In the genomic region with DNA sequence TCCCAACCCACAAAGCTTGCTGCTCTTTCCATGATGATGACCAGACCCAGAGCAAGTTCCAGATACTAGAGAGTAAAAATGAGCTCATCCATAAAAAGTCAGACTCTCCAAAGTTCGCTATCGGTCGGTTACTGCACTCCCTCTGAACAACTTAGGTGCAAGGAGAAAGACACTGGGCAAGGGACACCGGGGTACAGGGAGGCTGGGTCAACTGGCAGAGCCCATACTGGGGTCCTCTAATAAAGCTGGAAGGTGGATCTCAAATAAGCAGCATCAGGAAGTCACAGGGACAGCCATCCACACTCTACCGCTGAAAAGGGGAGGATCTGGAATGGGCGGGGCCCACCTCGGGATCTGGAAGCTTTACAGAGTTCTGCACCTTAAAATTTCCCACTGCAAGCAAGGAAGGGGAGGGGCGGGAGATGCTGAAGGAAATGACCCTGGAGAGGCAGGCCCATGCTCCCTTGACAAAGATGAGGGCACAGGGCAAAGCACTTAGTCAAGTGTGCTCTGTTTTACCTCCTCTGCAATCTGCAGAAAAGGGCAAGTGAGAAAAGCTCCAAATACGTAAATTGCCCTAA, we compare ENCODE assay signal across 9 mouse cellular contexts. TPM values are rescaled to one million over a fixed set of nuclear protein-coding genes. Genes with fewer than 3 reads are reported as not detected.
DNase-seq lines count a peak whose midpoint lies in the region; ATAC-seq and TF ChIP-seq lines count a peak whose summit lies in the region.
"Had no signal": no experiment of that assay in that cellular context is flagged by ENCODE, and none has a peak within 500 bp of the region (broad histone marks: within the 10 kb centered on the region; RNA-seq: fewer than 3 reads in every experiment).

No protein-coding gene starts in this region.

- H3K27ac ChIP-seq in left cerebral cortex, adult 2 months, result no peak overlapping the region
- H3K27ac ChIP-seq in heart, embryonic 15.5 days, result no peak overlapping the region
- H3K27ac ChIP-seq in small intestine, adult 2 months (ENCODE audit: insufficient read depth, low read depth, low read length), result no peak overlapping the region

- peak overlapping the region; percentile 91 for H3K9ac ChIP-seq in heart, embryonic 15.5 days

- ATAC-seq in heart, embryonic 15.5 days (replicated peaks; ENCODE audit: insufficient number of reproducible peaks, insufficient read depth, low FRiP score, low read depth), result no peak

- DNase-seq in left cerebral cortex, adult 2 months (ENCODE audit: extremely low spot score in 1 of 2, low spot score in 2 of 2), result no peak
- DNase-seq in left cerebral cortex, postnatal 25 days (ENCODE audit: low spot score in 2 of 2), result no peak
- peak; percentile 62 to 73 for DNase-seq in kidney, postnatal 25 days
- no peak for DNase-seq in urinary bladder, postnatal 10 days (ENCODE audit: low spot score)
- DNase-seq in gastrocnemius, postnatal 14 days, result no peak
- no peak for DNase-seq in layer of hippocampus, postnatal 14 days (ENCODE audit: low spot score in 2 of 2)

- no peaks in the 10 kb centered on the region for H3K9me3 ChIP-seq in heart, embryonic 15.5 days (replicated peaks)

- intact Hi-C loops in left cerebral cortex, adult 2 months (cut with DNase I), result loop anchor here (5.0 kb wide), 3 partner anchors 113 to 257 kb away; no protein-coding TSS in a partner anchor
- intact Hi-C loops in left cerebral cortex, postnatal 25 days (cut with DNase I), result loop anchor here (2.0 to 5.0 kb wide), 4 partner anchors 163 to 490 kb away; no protein-coding TSS in a partner anchor
- intact Hi-C loops in gastrocnemius, postnatal 14 days (cut with DNase I; ENCODE audit: low total_unique reads), result no loop called here

- H3K4me3 ChIP-seq in left cerebral cortex, adult 2 months, result peak overlapping the region; percentile 13
- H3K4me3 ChIP-seq in heart, embryonic 15.5 days, result peak overlapping the region; percentile 82
- peak overlapping the region; percentile 22 for H3K4me3 ChIP-seq in small intestine, adult 2 months (ENCODE audit: low read depth, low read length)
- H3K4me3 ChIP-seq: erythroblast, embryonic 14.5 days had no signal

- WGBS in heart, embryonic 15.5 days, result 27% methylated on average over 9 of the region's 9 CpGs
- WGBS in small intestine, adult 2 months, result 57% methylated on average over 9 of the region's 9 CpGs

- no peak for TF ChIP-seq CTCF in left cerebral cortex, adult 2 months (IDR thresholded peaks at IDR 0.05)
- no peak for TF ChIP-seq CTCF in small intestine, adult 2 months (IDR thresholded peaks at IDR 0.05; ENCODE audit: extremely low read depth, insufficient read length, insufficient replicate concordance, low read depth, low read length)

- H3K4me2 ChIP-seq in heart, embryonic 15.5 days, result peak overlapping the region; percentile 94

- no peaks in the 10 kb centered on the region for H3K36me3 ChIP-seq in heart, embryonic 15.5 days
- no peaks in the 10 kb centered on the region for H3K36me3 ChIP-seq in small intestine, adult 2 months (ENCODE audit: control insufficient read depth, insufficient read depth, low read length)

- no peak for TF ChIP-seq POLR2A in small intestine, adult 2 months (IDR thresholded peaks at IDR 0.05; ENCODE audit: low read depth, low read length)

- H3K4me1 ChIP-seq in heart, embryonic 15.5 days (replicated peaks), result peaks cover 21% of the 10 kb centered on the region
- H3K4me1 ChIP-seq in small intestine, adult 2 months (ENCODE audit: control insufficient read depth, insufficient read depth, insufficient read length, low read length), result 0 out of 2 replicates have a peak, but pooled peaks cover 6% of the 10 kb centered on the region

- H3K27me3 ChIP-seq in heart, embryonic 15.5 days, result no peaks in the 10 kb centered on the region
- H3K27me3 ChIP-seq in small intestine, adult 2 months (ENCODE audit: control insufficient read depth, insufficient read depth, low read length), result no peaks in the 10 kb centered on the region

RNA-seq across cellular contexts. Expression of a gene that starts 3.0 kb away (rescaled TPM):
- total RNA-seq in left cerebral cortex, adult 2 months (2021), result 10 to 100 TPM; 13.6 to 15.6 TPM
- total RNA-seq in left cerebral cortex, postnatal 25 days (2021), result 10 to 100 TPM; 14.4 to 14.6 TPM
- polyA plus RNA-seq in heart, embryonic 15.5 days (2015; fragmentation: Nextera tagmentation; extraction: Ambion mirVana), result 17.2 and 22.6 TPM in 2 replicates
- 7.7 and 10.3 TPM in 2 replicates for polyA plus RNA-seq in small intestine, adult 2 months (2012; rRNA removed)
- total RNA-seq in gastrocnemius, postnatal 14 days (2021), result 1 to 10 TPM; 8.0 to 9.4 TPM
- total RNA-seq in layer of hippocampus, postnatal 14 days (2021), result 10 to 100 TPM; 16.5 to 20.1 TPM

Comparison
In these comparisons a context has a peak if more than half of its experiments do, and no peak if none do; other contexts are left out.
1. DNase-seq: peak in kidney, postnatal 25 days (2 of 2); none in left cerebral cortex, adult 2 months (0 of 2), left cerebral cortex, postnatal 25 days (0 of 2), urinary bladder, postnatal 10 days (single experiment), gastrocnemius, postnatal 14 days (single experiment) and layer of hippocampus, postnatal 14 days (0 of 2).
2. H3K4me3 ChIP-seq: peak in every context shown above with its lines; median percentile 82 in heart, embryonic 15.5 days; 22 in small intestine, adult 2 months; 13 in left cerebral cortex, adult 2 months.